Mouse (Mus musculus): Measurements from ENCODE around the gene Cops9. TPM values are rescaled to one million over a fixed set of nuclear protein-coding genes. Genes with fewer than 3 reads are reported as not detected.

Cops9 gene
- total RNA-seq (2021), result 100 to 1,000 TPM; 233 to 246 TPM

DNA sequence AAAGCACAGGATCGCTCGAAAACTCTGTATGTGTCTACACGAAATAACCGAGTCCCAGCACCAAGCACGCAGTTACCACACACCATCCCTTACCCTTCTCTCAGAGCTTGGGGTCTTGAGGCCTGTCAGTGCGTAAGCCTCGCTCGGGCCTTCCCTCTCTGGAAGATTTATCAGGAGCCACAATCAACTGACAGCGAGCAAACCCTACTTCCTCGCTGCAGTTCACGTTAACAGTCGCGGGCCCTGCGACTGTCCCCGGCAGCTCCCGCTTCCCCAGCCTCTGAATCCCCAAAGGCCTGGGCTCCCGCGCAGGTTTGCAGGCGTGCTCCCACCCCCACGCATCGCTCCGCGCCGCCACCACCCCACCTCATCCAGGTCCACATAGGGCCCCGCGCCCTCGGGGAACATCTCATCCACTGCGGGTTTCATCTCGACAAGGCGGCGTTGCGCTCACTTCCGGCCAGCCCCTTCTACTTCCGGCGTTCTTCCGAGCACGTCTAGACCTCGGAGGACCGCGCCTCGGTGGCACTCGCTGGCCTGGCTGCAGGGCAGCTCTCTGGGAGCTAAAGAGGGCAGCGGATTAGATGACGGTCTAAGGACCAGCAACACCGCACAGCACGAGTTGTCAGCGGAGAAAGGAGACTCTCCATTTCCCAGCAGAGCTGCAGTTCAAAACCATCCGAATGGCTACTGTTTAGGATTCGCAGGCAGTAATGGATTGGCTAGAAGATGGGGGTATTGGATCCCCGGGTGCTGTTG lies at the start of gene Cops9:
TSS of gene Cops9 (minus strand) at position 472 of the 759 bp plus-strand sequence.
- peak; percentile 91 to 92 for DNase-seq (ENCODE audit: low spot score in 2 of 2)
- intact Hi-C loops (cut with DNase I), result no loop called here

DNA sequence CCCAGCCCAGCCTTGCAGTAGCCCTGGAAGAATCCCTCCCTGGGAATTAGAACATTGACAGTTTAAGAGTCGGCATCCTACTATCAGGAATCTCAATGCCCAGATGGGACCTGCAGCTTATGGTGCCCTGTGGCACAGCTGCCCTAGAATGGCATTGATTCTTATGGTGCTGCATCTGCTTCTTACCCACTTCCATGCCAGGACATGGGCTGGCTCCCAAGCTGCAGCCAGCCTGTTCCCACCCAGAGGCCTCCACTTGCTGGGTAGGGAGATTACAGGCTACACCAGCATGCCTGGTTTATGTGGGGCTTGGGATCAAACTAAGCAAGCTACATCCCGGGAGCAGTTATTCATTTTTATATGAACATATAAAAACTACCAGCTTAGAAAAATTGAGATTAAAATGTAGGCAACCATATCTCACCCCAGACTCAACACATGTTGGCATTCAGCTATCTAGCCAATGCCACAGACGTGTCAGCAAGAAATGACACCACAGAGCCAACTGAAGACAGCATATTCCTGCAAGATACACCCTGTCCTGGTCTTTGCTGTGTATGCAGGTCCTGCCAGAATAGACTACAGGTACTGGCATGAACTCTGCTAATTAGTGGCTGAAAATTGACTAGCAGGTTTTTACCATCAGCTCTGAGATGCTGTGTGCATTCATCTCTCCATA lies 49.5 kb upstream of the Cops9 start:
- intact Hi-C loops (cut with DNase I), result no loop called here
- DNase-seq (ENCODE audit: low spot score in 2 of 2), result no peak

- no peak for DNase-seq (ENCODE audit: low spot score in 2 of 2)
- intact Hi-C loops (cut with DNase I), result no loop called here
Measured at GRCm38 (mm10) chr1:92686994-92687393, 45.2 kb upstream of the Cops9 start.

GRCm38 (mm10) chr1:92683151-92683550 lies 41.4 kb upstream of the Cops9 start:
- intact Hi-C loops (cut with DNase I), result no loop called here
- DNase-seq (ENCODE audit: low spot score in 2 of 2), result peak; percentile 52 to 57

DNA sequence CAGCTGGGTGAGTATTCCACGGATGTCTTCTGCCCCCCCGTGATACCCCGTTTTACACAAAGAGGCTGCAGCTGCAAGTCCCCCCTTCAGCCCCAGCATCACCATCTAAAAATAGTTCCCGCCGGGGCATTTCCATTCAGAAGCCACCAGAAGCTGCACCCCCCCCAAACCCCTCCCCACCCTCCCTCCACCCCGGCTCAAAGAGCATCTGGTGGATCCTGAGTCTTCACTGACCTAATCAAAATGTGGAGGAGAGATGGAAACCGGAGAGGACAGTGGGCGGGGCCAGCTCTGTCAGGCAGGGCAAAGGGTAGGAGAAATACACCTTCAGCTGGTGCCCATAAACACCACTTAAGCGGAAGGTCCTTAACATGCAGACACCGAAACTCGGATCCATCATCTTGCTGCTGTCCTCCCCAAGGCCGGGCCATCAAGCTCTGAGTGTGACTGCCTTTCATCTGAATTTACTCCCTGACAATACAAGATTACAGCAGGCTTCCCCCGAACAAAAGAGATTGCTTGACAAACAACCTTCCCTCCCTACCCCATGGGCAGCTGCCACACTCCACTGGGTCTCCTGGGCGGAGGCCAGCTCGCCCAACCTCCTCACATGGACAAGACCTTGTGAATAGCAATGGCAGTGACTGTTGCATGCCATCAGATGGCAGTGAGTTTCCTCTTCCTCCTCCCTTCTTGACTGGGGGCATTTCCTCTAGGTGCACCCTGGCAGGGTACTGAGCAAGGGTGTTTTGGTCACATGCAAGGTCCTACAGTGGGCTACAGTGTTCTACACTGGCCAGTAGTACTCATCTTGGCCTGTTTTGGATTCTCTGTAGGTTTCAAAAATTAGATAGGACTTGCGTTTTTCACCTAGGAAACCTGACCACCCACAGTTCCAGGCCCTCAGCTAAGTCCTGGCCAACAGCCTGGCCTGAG lies 39.2 kb upstream of the Cops9 start:
- DNase-seq (ENCODE audit: low spot score in 2 of 2), result no peak
- intact Hi-C loops (cut with DNase I), result no loop called here

GRCm38 (mm10) chr1:92678757-92679156 lies 37.0 kb upstream of the Cops9 start:
- no peak for DNase-seq (ENCODE audit: low spot score in 2 of 2)
- intact Hi-C loops (cut with DNase I), result no loop called here

- intact Hi-C loops (cut with DNase I), result no loop called here
- DNase-seq (ENCODE audit: low spot score in 2 of 2), result no peak
Measured at GRCm38 (mm10) chr1:92676676-92676975, 34.8 kb upstream of the Cops9 start.

DNA sequence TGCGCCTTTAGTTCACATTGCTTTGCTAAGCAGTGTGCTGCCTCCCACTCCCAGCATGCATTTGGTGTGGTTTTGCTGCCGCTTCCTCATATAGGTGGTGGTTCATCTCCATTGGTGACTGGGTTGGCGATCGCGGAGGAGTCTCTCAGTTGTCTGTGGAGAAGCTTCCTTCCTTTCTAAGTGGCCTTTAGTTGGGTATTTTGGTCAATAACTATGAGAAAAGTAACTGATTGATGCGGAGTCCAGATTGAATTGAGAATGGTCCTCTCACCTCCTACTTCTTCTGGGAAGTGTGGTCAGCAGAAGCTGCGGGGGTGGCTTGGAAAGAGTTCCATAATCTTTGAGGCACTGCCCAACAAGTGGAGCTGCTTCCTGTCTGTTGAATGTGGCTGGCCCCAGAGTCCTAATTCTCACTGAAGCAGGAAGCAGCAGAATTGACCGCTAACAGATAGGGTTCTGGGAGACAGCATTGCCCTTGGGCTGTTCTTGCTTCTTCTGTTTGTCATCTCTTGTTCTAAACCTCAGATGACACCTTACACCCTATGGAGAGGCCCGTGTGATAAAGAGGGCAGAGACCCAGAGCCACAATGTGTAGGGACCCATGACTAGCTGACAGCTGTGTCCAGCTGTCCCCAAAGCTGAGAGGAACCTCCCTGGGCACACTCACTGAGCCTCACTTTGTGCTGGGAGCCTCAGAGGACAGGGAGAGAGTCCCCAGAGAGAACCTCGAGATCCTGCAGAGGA lies 34.3 kb upstream of the Cops9 start:
- peak; percentile 54 to 60 for DNase-seq (ENCODE audit: low spot score in 2 of 2)
- intact Hi-C loops (cut with DNase I), result no loop called here

DNA sequence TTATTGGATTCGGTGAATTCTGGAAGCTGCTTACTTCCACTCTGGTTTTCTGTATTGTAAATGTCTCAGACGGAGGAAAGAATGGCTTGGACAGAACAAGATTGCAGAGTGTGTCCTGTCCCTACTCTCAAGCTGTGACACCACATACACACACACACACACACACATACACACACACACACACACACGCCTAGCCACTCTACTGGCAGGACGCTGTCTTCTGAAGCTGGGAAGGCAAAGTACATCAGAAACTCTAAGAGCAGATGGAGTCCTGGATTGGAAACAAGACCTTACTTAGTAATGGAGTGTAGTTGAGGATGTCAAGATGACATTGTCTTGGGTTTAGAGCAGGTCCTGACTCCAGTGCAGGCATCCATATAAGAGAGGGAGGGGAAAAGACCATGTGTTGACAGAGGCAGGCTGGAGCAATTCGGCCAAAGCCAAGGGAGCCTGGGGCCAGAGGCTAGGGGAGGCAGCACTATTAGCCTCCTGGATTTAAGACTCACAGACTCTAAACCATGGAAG lies 31.5 kb upstream of the Cops9 start:
- no peak for DNase-seq (ENCODE audit: low spot score in 2 of 2)
- intact Hi-C loops (cut with DNase I), result no loop called here

DNA sequence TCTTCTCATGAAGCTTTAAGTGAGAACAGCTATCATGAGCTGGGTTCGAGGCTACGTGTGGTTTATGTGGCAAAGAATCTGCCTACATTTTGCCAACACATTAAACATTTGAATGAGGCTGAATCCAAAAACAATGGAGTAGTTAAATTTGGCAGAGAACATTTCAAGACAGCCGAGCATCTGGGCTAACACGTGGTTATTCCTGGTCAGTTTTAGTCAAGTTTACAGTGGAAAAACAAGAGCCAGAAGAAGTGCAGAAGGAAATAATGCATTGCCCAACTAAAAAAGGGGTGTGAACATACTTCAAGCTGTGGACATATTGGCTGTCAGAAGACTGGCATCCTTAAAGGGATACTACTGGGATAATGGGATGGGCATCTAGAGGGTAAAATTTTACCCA lies 29.5 kb upstream of the Cops9 start:
- intact Hi-C loops (cut with DNase I), result no loop called here
- DNase-seq (ENCODE audit: low spot score in 2 of 2), result no peak

DNA sequence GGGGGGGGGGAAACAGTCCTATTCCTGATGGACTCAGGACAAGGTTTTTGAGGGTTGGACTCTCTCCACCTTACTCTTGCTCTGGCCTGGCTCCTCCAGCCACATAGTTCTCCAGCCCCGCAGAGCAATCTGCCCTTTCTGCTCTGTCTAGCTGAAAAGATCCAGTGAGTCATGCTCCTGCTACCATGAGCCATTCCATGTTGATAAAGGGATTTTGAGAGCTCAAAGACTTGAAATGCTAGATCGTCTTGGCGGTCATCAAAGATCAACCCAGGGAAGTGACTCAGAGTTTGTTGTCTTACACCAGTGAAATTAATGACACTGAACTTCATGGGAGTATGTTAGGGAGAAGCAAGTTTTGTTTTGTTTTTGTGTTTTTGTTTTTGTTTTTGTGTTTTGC lies 27.6 kb upstream of the Cops9 start:
- intact Hi-C loops (cut with DNase I), result no loop called here
- no peak for DNase-seq (ENCODE audit: low spot score in 2 of 2)

GRCm38 (mm10) chr1:92667106-92667505 lies 25.3 kb upstream of the Cops9 start:
- intact Hi-C loops (cut with DNase I), result no loop called here
- DNase-seq (ENCODE audit: low spot score in 2 of 2), result no peak

DNA sequence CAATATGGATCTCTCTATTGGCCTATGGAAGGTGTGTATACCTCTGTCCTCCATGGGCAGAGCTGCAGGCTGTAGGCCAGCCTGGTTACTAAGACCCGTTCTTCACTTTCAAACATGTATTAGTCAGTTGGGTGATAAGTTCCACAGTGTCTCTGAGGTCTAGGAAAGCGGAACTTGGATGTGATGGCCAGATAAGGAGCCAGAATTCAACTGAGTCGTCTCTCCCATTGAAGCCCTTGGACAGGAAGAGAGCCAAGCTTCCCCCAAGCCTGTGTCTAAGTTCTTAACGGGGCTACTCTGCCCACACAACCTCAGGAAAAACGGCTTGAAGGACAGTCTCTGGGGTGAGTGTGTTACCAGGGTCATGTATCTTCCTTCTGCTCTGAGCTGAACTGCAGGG lies 17.6 kb upstream of the Cops9 start:
- intact Hi-C loops (cut with DNase I), result no loop called here
- no peak for DNase-seq (ENCODE audit: low spot score in 2 of 2)

- no peak for DNase-seq (ENCODE audit: low spot score in 2 of 2)
- intact Hi-C loops (cut with DNase I), result no loop called here
Measured at GRCm38 (mm10) chr1:92657025-92657820, 15.4 kb upstream of the Cops9 start.

DNA sequence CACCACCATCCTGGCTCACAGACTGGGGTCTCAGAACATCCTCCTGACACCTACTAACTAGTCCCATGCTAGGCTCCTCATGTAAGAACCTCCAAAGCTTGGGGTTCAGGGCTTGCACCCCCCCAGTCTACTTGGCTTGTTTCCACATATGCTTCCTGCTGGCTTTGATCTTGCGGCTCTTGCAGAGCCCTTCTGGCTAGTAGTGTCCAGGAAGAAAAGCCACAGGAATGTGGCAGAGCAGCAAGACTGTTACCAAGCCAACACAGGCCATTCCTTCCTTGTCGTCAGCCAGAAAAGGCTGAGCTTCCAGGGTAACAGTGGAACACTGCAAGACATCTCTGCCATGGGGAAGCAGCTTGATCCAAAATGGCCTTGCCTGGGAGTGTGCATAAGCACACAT lies 12.9 kb upstream of the Cops9 start:
- intact Hi-C loops (cut with DNase I), result no loop called here

DNA sequence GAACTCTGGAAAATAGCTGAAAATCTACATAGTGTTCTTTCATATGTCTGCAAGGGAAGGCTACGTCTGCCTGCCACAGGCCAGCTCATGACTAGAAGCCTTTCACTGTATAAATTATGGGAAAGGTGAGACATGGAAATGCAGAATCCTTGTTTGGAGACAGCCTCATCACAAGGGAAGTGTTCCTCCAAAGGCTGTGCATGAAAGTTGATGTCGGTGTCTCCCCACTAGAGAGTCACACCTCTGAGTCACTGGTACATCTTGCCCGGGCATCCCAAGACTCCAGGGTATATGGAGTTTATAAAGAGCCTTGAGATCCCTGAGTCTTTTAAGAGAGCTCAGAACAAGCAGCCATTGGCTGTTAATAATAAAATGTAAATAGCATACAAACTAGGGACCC lies 11.4 kb upstream of the Cops9 start:
- intact Hi-C loops (cut with DNase I), result no loop called here
- DNase-seq (ENCODE audit: low spot score in 2 of 2), result no peak

More for the DNA sequence above, 12.9 kb upstream of the Cops9 start:
- DNase-seq (ENCODE audit: low spot score in 2 of 2), result no peak

DNA sequence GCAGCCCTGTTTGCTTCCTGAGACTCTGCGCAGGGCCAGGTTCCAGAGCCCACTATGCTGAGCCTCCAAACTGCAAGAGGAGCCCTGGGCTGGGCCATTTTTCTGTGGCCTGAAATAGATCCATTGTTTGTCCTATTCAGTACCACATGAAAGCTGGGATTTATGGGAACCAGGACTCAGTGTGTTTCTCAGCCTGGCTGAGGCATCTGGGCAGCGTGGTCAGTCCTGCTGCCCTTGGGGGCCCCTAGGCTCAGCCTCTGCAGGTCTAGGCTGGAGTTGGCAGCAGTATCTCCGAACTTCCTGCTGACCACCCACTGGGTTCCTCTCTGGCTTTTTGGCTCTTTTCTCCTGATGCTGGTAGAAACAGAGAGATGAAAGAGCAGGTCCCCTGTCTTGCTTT lies 9.7 kb upstream of the Cops9 start:
- intact Hi-C loops (cut with DNase I), result no loop called here
- no peak for DNase-seq (ENCODE audit: low spot score in 2 of 2)

GRCm38 (mm10) chr1:92648673-92649072 lies 6.9 kb upstream of the Cops9 start, which contains the start of gene Otos:
TSS of gene Otos (minus strand) at chr1:92648841.
- peak; percentile 60 to 69 for DNase-seq (ENCODE audit: low spot score in 2 of 2)
- intact Hi-C loops (cut with DNase I), result loop anchor here (2.0 kb wide), 2 partner anchors 34 to 186 kb away; no protein-coding TSS in a partner anchor

DNA sequence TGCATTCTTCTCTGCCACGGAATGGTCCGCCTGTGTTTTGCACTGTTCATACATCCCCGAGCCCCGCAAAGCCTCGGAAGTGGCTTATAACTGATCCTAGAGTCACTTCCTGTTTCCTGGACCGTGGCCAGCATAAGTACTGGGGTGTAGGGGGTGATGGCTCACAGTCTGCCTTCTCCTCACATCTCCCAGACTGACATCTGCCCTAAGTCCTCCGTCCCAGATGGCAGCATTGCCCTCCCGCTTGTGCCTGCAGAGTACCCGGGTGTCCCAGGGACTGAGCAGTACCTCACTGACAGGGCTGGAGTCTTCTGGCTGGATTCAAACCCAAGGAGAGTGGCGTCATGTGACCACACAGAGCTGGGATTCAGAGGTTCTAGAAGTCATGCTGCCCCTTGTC lies 6.4 kb upstream of the Cops9 start:
- intact Hi-C loops (cut with DNase I), result loop anchor here (2.0 kb wide), 2 partner anchors 33 to 187 kb away; no protein-coding TSS in a partner anchor
- no peak for DNase-seq (ENCODE audit: low spot score in 2 of 2)

All from left cerebral cortex, postnatal 36 days (tissue).